Mouse (Mus musculus) regulatory T cell (primary cell): ENCODE measurements around the gene Arhgap31.
"Not testable (repeated sequence)": the region's sequence is repeated elsewhere in the genome, so short reads cannot be mapped to it uniquely, and the experiment has no call there.

Experiments used
- in situ Hi-C: fragments of 300-600 bp; cut with MboI, MseI; formaldehyde crosslinking; loops from one replicate; pipeline ENCODE4 v1.15.1; 2025; ENCODE audit warnings: high pct_unique_total_duplicates

Arhgap31 gene

DNA sequence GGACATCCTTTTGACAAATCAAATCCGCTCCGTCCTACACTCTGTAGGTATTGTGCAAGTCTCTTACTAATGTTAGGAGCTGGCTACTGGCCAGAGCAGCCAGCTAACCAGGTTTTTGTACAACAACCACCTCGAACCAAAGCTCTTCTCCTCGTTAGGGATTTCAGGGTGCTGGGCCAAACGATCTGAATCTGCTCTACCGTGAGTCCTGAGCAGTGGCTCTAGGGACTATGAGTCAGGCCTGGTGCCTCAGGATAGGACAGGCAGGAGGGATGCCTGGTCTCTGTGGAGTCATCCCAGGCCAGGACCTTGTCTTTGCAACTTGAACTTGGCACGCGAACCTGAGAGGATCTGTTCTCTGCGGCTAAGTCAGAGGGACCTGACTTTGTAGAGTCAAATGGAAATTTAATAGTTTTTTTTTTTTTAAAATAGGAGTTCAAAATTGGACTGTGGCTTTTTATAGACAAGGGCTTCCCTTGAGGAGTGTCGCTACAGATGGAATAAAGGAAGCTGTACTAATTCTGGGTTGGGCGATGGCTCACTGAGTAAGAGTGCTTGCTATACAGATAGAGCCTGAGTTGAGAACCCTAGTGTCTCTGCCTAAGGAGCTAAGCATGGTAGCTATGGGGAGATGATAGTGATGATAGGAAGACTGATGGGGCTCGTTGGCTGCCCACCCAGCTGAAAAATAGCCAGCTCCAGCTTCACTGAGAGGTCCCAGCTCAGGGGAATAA lies 24.4 kb downstream of the Arhgap31 start:
- in situ Hi-C loops: no loop called here

DNA sequence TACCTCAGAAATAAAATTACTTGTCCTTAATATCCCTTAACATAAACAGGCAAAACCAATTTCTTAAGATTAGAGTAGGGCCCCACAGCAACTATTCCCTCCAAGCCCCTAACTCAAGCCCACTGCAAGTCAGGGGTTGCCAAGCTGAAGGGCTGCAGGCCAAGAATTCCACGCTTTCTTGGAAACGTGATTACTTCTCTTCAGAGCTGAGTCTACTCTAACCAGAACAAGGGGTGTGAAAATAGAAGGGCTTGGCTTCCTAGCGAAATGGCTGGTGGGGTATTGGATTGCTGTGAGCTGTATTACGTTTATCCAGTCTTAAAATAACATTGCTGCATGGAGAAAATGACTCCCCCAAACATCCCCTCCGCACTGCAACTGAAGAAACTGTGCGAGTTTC lies 25.4 kb downstream of the Arhgap31 start:
- in situ Hi-C loops: no loop called here

- in situ Hi-C loops: no loop called here
Observed at GRCm38 (mm10) chr16:38683094-38683493, 30.0 kb downstream of the Arhgap31 start.

DNA sequence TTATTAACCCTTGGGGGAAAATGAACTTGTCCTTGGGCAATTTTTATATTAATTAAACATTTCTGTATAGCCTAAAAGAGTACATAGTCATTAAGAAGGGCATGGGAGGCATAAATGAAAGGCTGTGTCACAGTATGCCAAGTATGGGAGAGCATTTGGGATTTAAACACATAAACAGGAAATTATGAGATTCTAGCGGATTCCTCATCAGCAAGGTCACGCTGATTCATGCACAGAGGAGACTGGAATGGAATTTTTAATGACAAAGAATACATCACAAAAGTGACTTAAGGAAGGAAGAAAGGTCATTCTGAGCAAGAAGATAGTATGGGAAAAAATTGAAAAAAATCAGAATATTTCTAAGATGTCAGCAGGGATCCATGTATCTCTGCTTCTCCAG lies 31.8 kb downstream of the Arhgap31 start:
- in situ Hi-C loops: no loop called here

- in situ Hi-C loops: no loop called here
Observed at GRCm38 (mm10) chr16:38679431-38680021, 33.5 kb downstream of the Arhgap31 start.

- in situ Hi-C loops: no loop called here
Observed at GRCm38 (mm10) chr16:38678853-38679252, 34.2 kb downstream of the Arhgap31 start.

DNA sequence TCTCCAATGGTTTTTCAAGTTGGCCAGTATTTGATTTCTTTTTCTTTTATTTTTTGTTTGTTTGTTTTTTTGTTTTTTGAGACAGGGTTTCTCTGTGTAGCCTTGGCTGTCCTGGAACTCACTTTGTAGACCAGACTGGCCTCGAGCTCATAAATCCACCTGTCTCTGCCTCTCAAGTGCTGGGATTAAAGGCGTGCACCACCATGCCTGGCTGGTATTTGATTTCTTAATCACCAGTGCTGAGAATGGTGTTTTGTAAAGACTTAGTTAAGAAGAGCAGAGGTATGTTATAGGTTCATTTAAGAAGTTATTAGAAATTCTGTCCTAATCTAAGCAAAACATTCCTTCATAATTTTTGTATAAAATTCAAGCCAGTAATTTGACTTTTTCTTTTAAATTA lies 35.1 kb downstream of the Arhgap31 start:
- in situ Hi-C loops: not testable (repeated sequence)

DNA sequence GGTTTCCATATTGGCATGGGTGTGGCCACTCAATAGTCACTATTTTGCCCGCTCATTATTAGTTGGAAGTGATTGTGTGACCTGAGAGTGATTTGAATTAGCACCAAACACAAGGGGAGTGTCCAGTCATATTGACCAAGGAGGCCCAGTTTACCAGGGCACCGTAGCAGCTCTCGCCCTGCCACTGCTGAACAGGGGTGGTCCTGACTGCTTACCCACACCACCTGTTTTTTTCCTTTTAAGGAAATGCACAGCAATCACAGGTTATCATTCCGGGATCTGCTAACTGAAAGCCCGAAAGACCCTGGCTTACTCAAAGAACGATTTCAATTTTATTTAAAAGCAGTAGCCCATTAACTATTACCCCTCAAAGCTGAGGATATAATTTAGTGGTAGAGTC lies 35.9 kb downstream of the Arhgap31 start:
- in situ Hi-C loops: no loop called here

DNA sequence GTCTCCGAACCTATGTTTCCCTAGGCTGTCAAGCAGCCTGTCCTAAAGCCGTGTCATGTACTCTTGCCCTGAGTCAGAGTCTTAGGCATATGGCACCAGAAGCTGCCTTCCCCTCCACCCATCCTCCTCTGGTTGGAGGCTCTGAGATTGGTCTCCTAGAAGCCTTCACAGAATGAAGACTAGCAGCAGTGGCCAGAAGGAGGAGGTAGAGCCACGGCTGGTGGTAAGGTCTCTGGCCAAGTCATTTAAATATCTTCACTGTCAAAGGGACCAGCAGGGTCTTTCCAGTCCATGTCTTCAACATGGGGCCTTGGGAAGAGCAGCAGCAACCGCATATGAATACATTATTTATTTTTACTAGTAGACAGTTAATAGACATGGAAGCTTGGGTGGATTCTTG lies 36.4 kb downstream of the Arhgap31 start:
- in situ Hi-C loops: no loop called here

GRCm38 (mm10) chr16:38675600-38676335 lies 37.3 kb downstream of the Arhgap31 start:
- in situ Hi-C loops: no loop called here

DNA sequence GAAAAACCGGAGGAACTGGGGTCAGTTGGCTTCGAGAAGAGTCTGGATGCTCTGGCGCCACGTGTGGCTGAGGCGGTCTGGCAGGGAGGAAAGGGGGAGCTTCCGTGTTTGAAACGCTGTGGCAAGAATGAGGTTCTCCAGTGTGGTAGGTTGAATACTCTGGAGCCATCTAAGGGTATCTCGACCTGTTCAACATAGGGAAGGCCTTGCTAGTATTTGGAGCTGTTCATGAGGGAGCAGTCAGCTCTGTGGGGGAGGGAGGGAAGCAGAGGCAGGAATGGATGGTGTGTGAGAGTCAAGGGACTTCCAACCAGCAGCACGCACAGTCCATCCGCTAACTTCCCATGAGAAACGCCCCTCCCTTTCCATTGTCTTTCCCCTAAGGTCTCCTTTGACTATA lies 38.2 kb downstream of the Arhgap31 start:
- in situ Hi-C loops: loop anchor here (5.0 kb wide), 1 partner anchor 32 kb away; no protein-coding TSS in a partner anchor

DNA sequence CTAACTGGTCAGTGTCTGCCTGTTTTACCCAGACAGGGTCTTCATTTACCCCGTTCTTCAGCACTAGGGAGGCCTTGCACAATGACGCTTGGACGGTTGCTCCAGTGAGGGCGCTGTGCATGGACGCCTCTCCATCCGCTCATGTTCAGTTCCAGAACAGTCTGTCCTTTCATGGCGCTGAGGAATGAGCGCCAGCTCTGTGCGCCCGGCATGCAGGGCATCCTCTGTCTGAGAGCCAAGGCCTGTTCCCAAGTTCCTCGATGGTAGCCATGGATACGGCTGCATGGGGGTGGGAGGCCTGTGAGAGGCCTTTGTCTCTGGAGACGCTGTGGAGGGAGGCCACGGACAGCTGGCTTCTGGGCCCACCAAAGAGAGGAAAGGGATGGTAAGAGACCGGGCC lies 39.6 kb downstream of the Arhgap31 start:
- in situ Hi-C loops: loop anchor here (5.0 kb wide), 1 partner anchor 34 kb away; no protein-coding TSS in a partner anchor

GRCm38 (mm10) chr16:38672947-38673346 lies 40.1 kb downstream of the Arhgap31 start:
- in situ Hi-C loops: loop anchor here (5.0 kb wide), 1 partner anchor 34 kb away; no protein-coding TSS in a partner anchor

DNA sequence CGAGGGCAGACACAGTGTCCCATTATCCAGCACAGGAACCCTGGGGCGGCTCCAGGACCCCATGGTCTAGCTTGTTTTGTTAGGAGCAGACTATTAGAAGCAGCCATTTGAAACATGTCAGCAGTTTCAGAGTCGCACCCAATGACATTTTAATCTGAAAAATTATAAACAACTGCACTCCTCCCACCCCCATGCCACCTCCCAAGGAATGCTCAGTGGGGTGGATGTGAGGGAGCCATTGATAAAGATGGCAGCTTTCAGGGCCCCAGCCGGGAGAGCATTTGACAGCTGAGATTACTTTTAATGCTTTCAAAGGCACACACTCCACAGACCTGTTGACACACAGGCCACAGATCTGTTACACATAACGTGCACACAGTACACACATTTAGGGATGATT lies 40.7 kb downstream of the Arhgap31 start:
- in situ Hi-C loops: loop anchor here (5.0 kb wide), 1 partner anchor 35 kb away; no protein-coding TSS in a partner anchor

GRCm38 (mm10) chr16:38670621-38671390 lies 42.3 kb downstream of the Arhgap31 start:
- in situ Hi-C loops: loop anchor here (5.0 kb wide), 1 partner anchor 36 kb away; no protein-coding TSS in a partner anchor

- in situ Hi-C loops: no loop called here
Observed at GRCm38 (mm10) chr16:38668871-38669675, 44.0 kb downstream of the Arhgap31 start.

GRCm38 (mm10) chr16:38666523-38666922 lies 46.6 kb downstream of the Arhgap31 start:
- in situ Hi-C loops: no loop called here

DNA sequence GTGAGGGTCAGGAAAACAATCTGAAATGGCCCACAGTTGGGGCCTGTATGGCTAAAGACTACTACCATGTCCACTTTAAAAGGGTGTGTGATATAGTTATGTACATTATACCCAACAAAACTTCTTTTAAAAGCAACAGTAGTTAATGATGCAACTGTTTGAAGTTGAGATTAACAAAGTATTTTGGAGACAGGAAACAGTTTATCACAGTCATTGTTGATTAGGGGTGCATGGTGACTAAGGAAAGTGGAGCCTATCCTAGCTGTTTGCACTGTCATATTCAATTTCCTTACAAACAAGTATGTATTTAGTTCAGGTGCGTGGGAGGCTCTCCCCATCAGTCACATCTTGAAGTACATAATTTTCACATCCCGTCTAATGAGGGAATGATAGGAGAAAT lies 47.1 kb downstream of the Arhgap31 start:
- in situ Hi-C loops: no loop called here

DNA sequence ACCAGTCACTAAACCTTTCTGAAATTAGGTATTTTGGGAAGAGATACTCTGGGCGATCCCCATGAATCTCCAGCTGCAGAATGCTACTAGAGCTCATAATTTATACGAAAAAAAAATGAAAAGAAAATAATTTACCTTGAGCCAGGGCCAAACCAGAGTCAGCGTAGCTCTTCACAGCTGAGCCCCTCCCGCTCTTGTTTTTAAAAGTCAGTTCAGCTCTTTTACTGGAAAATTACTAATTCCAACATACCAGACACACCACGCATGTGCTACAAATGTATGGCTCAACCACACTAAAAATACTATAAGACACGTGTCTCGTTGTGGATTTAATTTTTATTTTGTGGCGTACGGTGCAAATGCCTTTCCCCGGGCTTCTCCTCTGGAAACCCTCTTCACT lies 50.5 kb downstream of the Arhgap31 start:
- in situ Hi-C loops: no loop called here

GRCm38 (mm10) chr16:38654308-38654707 lies 58.8 kb downstream of the Arhgap31 start:
- in situ Hi-C loops: no loop called here

DNA sequence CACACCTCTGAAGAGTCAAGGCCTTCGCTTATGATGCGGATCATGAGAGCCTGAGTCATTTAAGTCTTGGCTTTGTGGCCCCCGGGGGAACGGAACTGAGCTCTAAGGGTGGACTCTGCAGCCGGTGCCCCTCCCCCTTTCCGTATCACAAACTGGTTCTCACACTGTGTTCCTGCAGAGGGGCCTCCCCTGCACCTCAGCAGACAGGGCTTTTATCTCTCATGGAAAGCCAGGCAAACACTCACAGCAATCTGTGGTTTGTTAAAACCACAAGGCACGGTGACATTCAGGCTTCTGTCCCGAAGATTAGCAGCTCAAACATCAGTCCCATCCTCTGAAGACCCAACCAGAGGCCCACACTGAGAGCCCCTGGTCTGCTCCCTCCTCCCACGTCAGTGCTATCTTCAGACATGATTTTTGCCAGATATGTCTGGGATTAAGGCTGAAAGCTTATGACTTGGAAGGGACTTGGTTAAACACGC lies 59.6 kb downstream of the Arhgap31 start:
- in situ Hi-C loops: no loop called here
